Mouse (Mus musculus) liver, embryonic 12.5 days (tissue): ENCODE data around the gene Crls1. TPM values are rescaled to one million over a fixed set of nuclear protein-coding genes. Genes with fewer than 3 reads are reported as not detected.

Experiments used
- ATAC-seq: fragments of 200-750 bp; cut with Nextera tagmentation; 2 replicates; pipeline ENCODE4 v1.8.0; 2017; ENCODE audit warnings: moderate number of reproducible peaks, mild to moderate bottlenecking, moderate library complexity
- H3K27ac ChIP-seq: fragments of 300-500 bp; sonication (generic); 2 replicates; pipeline ENCODE4 v1.5.1; 2016; ENCODE audit warnings: mild to moderate bottlenecking
- H3K27me3 ChIP-seq: fragments of 300-500 bp; sonication (generic); replicated peaks from 2 replicates; pipeline ENCODE4 v1.6.1; 2016; ENCODE audit warnings: mild to moderate bottlenecking, moderate library complexity
- H3K36me3 ChIP-seq: fragments of 300-500 bp; sonication (generic); 2 replicates; pipeline ENCODE4 v1.6.1; 2016; ENCODE audit warnings: mild to moderate bottlenecking, moderate library complexity
- H3K4me1 ChIP-seq: fragments of 300-500 bp; sonication (generic); 2 replicates; pipeline ENCODE4 v1.6.1; 2016
- H3K4me2 ChIP-seq: fragments of 300-500 bp; sonication (generic); 2 replicates; pipeline ENCODE4 v1.6.1; 2016; ENCODE audit warnings: mild to moderate bottlenecking, moderate library complexity
- H3K4me3 ChIP-seq: fragments of 300-500 bp; sonication (generic); 2 replicates; pipeline ENCODE4 v1.5.1; 2016; ENCODE audit warnings: mild to moderate bottlenecking, moderate library complexity
- H3K9ac ChIP-seq: fragments of 300-500 bp; sonication (generic); 2 replicates; pipeline ENCODE4 v1.6.1; 2016; ENCODE audit warnings: mild to moderate bottlenecking, moderate library complexity
- H3K9me3 ChIP-seq: fragments of 300-500 bp; sonication (generic); replicated peaks from 2 replicates; pipeline ENCODE4 v1.6.1; 2016; ENCODE audit warnings: mild to moderate bottlenecking, moderate library complexity
- WGBS: fragments of 180-500 bp; shearing (Covaris S2); methylation state at CpG from one replicate; pipeline ENCODE4 v1.1.7; 2016; ENCODE audit not compliant: insufficient replicate concordance; 5-methylcytosine and 5-hydroxymethylcytosine counted together
- polyA plus RNA-seq: library from polyadenylated mRNA; unstranded; fragments of >200 nt; fragmentation: Nextera tagmentation; extraction: Ambion mirVana; gene quantifications from 2 replicates; pipeline ENCODE4 v1.2.1, GENCODE M21; 2016

Gene Crls1
- polyA plus RNA-seq, 1 experiment from 2014 or later, result 21.9 TPM

DNA sequence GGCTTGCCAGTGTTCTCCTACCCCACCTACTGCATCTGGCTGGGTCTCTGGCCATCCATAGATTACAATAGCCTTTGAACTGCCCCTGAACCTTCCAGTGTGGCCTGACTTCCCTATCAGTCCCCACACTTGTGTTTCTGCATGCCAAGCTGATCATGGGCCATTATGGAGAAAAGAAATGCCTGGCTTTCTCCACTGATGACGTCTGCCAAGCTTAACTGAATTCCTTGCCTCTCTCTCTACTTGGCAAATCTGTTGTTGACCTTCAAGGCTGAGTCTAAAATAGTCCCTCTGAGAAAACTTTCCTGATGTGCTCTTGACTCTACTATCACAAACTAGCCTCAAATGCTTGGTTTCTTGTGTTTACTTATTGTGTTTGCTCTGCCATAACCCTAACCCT is 51.7 kb downstream of the Crls1 start:
- Histone ChIP-seq H3K9ac (no peak overlapping the region), H3K27me3 (no peaks in the 10 kb centered on the region; the same call in 1 of the 2 replicates), H3K4me1 (no peaks in the 10 kb centered on the region), H3K9me3 (no peaks in the 10 kb centered on the region), H3K27ac (no peak overlapping the region), H3K36me3 (no peaks in the 10 kb centered on the region), H3K4me3 (no peak overlapping the region), H3K4me2 (no peak overlapping the region)
- ATAC-seq, result no peak
- 25% methylated on average over 1 of the region's 1 CpGs for WGBS

DNA sequence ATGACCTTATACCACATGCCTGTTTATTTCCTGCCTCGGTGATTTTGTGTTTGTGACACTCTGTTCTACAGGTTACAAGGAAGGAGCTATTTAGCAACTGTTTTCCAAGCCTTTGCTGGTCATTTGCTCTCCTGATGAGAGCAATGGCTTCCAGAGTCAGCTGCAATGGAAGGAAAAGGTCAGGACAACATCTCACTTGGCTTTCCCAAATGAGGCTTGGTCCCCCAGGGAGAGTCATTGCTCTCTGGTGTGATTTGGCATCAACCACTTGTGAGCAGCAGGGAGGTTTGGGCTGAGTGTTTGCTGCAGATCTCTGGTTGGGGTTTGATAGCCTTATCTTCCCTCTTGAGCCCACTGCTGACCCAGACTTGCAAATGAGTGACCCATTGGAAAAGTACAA is 54.1 kb downstream of the Crls1 start:
- H3K27ac ChIP-seq, result no peak overlapping the region
- H3K9me3 ChIP-seq, result no peaks in the 10 kb centered on the region
- H3K4me3 ChIP-seq, result no peak overlapping the region
- no peaks in the 10 kb centered on the region for H3K4me1 ChIP-seq
- no peak for ATAC-seq
- no peaks in the 10 kb centered on the region for H3K36me3 ChIP-seq
- no peak overlapping the region for H3K9ac ChIP-seq
- no peaks in the 10 kb centered on the region for H3K27me3 ChIP-seq
- no peak overlapping the region for H3K4me2 ChIP-seq
- 57% methylated on average over 1 of the region's 1 CpGs for WGBS

DNA sequence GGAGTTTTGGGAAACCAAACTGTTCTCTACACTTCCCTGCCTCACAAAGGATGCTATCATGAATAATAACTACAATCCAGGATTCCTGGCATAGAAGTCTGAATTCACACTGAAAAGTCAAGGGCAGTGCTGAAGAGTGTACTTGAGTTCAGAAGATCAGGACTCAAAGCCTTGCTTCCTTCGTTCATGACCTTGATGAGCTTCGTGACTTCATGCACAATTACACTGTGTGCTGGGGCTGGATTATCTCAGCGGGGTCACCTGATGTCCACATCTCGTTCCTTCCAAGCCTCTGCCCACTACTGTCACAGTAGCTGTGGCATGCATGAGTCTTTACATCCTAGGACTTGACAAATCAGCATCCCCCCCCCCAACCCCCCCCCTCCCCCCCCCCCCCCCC is 55.2 kb downstream of the Crls1 start:
- Histone ChIP-seq H3K4me1 (no peaks in the 10 kb centered on the region), H3K9me3 (no peaks in the 10 kb centered on the region), H3K9ac (no peak overlapping the region), H3K4me2 (no peak overlapping the region), H3K36me3 (no peaks in the 10 kb centered on the region), H3K27ac (no peak overlapping the region), H3K4me3 (no peak overlapping the region), H3K27me3 (no peaks in the 10 kb centered on the region)
- ATAC-seq, result no peak
- WGBS, result 63% methylated on average over 4 of the region's 4 CpGs

DNA sequence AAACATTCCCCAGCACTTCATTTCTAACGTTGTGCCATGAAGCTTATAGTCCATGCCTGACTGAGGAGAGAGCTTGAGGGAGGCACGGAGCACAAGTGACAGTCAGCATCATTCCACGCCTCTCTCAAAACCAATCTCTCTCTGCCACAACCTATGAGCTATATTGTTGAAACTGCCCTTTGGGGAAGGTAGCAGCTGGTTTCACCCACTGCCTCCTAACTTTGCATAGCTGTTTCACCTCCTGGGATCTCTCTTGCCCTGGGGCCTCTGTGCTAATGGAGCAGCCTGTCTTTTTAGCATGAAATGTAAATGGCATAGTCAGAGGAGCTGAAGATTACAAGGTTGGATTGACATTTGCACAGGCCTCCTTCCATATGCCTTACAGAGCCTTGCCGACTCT is 55.6 kb downstream of the Crls1 start:
- 78% methylated on average over 3 of the region's 4 CpGs for WGBS
- Histone ChIP-seq H3K9me3 (no peaks in the 10 kb centered on the region), H3K4me2 (no peak overlapping the region), H3K4me1 (no peaks in the 10 kb centered on the region), H3K27ac (no peak overlapping the region), H3K4me3 (no peak overlapping the region), H3K36me3 (no peaks in the 10 kb centered on the region), H3K9ac (no peak overlapping the region), H3K27me3 (no peaks in the 10 kb centered on the region)
- no peak for ATAC-seq

DNA sequence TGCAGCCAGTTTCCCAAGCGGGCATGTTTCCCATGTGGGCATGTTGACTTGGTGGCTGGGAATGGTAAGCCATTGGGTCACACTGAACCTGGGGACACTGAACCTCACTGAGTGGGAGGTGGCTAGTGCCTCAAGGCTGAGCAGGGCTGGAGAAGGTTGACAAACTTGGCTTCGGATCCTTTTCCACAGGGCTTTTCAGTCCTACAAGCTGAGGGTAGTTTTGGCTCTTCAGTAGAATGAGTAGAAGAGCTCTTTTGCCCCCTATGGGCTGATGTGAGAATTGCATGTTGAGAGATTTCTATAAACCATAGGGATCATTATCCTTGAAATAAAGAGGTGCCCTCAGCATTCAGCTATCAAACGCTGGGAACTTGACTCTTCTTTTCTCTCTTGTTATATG is 57.0 kb downstream of the Crls1 start:
- no peaks in the 10 kb centered on the region for H3K36me3 ChIP-seq
- no peaks in the 10 kb centered on the region for H3K4me1 ChIP-seq
- H3K27me3 ChIP-seq, result no peaks in the 10 kb centered on the region; the same call in 1 of the 2 replicates
- H3K9ac ChIP-seq, result no peak overlapping the region
- ATAC-seq, result no peak
- no peak overlapping the region for H3K27ac ChIP-seq
- no peak overlapping the region for H3K4me2 ChIP-seq
- no peaks in the 10 kb centered on the region for H3K9me3 ChIP-seq
- 30% methylated on average over 3 of the region's 3 CpGs for WGBS
- H3K4me3 ChIP-seq, result no peak overlapping the region

DNA sequence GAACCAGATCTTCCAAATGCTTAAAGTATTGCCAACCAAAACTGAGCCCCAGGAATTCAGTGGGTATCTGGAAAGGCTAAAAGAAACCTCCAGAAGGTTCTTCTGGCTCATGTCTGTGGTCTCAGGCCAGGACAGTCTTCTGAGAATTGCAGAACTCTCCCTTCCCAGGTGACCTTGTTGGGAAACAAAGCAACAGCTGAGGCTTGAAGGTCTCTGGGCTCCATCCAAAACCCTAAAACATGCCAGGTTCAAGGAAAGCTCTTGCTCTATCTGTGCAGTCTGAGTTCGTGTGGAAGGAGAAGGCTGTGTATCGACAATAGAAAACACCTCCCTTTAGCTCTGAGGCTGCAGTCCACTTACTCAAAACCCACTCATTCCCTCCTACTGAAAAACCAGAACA is 58.5 kb downstream of the Crls1 start:
- Histone ChIP-seq H3K27ac (no peak overlapping the region), H3K36me3 (no peaks in the 10 kb centered on the region), H3K4me2 (no peak overlapping the region), H3K9me3 (no peaks in the 10 kb centered on the region), H3K4me1 (no peaks in the 10 kb centered on the region), H3K4me3 (no peak overlapping the region), H3K9ac (no peak overlapping the region), H3K27me3 (no peaks in the 10 kb centered on the region; the same call in 1 of the 2 replicates)
- WGBS, result 58% methylated on average over 2 of the region's 2 CpGs
- no peak for ATAC-seq

DNA sequence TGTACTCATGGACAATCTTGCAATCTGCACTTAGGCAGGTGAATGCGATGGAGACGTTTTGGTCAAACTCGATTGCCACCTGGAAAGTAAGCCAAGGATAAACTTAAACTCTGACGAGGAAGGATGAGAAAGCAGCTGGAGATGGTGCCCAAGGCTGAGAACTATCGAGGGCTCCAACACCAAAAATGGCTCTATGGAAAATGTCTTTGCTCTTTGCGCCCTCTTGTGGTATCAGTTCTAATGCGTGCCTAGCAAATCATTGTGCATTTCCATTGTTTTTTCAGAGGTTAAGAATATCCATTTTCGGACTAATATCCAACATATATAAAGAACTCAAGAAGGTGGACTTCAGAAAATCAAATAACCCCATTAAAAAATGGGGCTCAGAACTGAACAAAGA is 60.3 kb downstream of the Crls1 start:
- Histone ChIP-seq H3K27ac (no peak overlapping the region), H3K36me3 (no peaks in the 10 kb centered on the region), H3K9ac (no peak overlapping the region), H3K9me3 (no peaks in the 10 kb centered on the region), H3K4me3 (no peak overlapping the region), H3K27me3 (no peaks in the 10 kb centered on the region; the same call in 1 of the 2 replicates), H3K4me1 (no peaks in the 10 kb centered on the region), H3K4me2 (no peak overlapping the region)
- no peak for ATAC-seq
- WGBS, result 17% methylated on average over 8 of the region's 8 CpGs

DNA sequence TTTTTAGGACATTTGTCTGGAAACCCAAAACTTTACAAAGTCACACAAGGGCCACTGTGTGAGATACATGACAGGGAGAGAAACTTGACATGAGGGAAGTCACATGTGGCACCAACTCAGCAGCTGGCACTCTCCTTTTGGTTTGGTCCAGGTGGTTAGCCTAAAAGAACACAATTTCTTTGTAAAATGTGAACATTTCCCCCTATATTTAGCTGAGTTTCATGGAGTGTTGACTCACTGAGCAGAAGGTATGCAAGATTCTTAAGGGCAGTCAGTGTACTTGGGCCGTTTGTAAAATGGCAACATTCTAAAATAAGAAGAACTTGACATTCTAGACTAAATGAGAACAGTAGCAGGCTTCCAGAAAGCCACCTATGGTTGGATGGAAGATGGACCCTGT is 68.3 kb downstream of the Crls1 start:
- Histone ChIP-seq H3K27me3 (no peaks in the 10 kb centered on the region), H3K4me1 (no peaks in the 10 kb centered on the region), H3K27ac (no peak overlapping the region), H3K4me3 (no peak overlapping the region), H3K36me3 (no peaks in the 10 kb centered on the region), H3K9me3 (no peaks in the 10 kb centered on the region), H3K4me2 (no peak overlapping the region), H3K9ac (no peak overlapping the region)
- WGBS, result 32% methylated on average over 1 of the region's 1 CpGs
- ATAC-seq, result no peak

Other genes with a start within 250 kb of the Crls1 start
- gene Shld1, start 159.7 kb upstream of the Crls1 start, polyA plus RNA-seq, result 9.5 and 11.6 TPM in 2 replicates
- 0.10 TPM in 1 of 2 replicates, not detected in the other for gene Chgb, start 65.4 kb upstream of the Crls1 start, polyA plus RNA-seq
- gene Trmt6, start 30.6 kb upstream of the Crls1 start, polyA plus RNA-seq, result 25.0 and 30.7 TPM in 2 replicates
- 11.8 and 13.0 TPM in 2 replicates for gene Mcm8, start 30.5 kb upstream of the Crls1 start, polyA plus RNA-seq
- 1.8 and 2.1 TPM in 2 replicates for gene Lrrn4, start 34.2 kb downstream of the Crls1 start, polyA plus RNA-seq
- gene Fermt1, start 99.2 kb downstream of the Crls1 start, polyA plus RNA-seq, result 0.47 and 0.83 TPM in 2 replicates